Mouse (Mus musculus): ENCODE data around the gene Litaf.

The Litaf gene

DNA sequence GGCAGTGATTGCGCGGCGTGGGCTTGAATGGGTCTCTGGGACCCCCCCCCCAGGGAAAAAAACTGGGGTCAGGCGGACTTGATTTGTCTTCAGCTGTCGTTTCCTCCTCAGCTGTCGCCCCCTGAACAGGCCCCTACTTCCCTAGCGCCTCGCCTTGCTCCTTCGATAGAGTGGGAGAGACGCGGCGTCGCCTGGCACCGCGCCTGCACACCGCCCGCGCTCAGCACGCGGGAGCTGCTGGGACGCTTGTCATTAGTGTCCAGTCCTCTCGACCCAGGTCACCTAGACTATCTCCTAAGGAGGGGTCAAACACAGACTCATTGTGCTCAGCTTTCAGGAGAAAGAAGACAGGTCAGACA, 855 bp upstream of the Litaf start:
- peak; percentile 42 to 65 for DNase-seq (ENCODE audit: low spot score in 2 of 2)

DNA sequence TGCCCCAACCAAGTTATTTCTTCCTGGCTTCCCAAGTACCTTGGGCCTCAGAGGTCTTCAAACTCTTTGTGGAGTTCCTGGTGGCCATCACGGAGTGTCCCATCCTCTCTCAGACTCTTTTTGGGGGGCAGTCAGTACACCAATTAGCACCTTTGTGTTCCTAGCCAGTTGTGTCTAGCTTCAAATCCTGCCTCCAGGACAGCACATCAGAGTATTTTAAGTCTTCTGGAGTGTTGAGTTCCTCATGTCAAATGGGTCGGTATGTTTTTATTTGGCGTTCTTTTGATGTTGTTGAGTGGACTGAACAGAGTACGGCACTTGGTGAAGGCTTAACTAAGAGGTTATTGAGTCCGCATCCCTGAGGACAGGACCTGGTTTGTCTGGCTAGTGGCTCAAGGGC, 526 bp downstream of the Litaf start:
- no peak for DNase-seq (ENCODE audit: low spot score in 2 of 2)

DNA sequence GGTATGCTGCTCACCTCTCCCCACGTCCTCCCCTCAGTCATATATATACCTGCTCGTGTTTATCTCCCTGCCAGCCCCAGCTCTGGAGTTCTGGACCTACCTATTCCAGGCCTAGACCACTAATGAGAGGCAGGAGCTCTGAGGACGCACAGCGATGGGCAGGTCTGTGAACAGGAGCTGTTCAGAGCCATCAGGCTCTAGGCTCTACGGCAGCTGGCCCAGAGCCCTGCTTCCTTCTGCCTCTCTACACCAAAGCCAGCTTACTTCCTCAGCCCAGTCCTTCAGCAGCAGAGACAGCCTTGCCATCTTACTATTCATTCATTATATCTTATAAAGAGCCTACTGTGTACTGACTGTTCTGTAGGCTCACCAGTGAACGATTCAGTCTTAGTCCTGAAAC, 1.2 kb downstream of the Litaf start:
- no peak for DNase-seq (ENCODE audit: low spot score in 2 of 2)

DNA sequence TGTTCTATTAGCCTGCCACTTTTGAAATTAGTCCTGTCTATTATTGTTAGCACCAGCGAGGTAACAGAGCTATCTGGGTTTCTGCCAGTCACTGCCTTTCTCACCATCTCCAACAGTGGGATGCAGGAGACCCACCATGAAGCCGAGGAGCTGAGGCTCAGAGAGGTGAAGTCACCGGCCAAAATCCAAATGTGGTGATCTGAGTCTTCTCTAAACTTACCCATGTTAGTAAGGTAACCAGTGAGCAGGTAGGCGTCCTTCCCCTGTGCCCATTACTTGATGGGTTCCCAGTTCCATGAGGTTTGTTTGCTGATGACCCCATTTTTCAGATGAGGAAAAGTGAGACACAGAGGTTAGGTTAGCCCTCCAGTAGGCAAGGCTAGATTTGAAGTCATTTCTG, 1.6 kb downstream of the Litaf start:
- DNase-seq (ENCODE audit: low spot score in 2 of 2) = no peak

DNA sequence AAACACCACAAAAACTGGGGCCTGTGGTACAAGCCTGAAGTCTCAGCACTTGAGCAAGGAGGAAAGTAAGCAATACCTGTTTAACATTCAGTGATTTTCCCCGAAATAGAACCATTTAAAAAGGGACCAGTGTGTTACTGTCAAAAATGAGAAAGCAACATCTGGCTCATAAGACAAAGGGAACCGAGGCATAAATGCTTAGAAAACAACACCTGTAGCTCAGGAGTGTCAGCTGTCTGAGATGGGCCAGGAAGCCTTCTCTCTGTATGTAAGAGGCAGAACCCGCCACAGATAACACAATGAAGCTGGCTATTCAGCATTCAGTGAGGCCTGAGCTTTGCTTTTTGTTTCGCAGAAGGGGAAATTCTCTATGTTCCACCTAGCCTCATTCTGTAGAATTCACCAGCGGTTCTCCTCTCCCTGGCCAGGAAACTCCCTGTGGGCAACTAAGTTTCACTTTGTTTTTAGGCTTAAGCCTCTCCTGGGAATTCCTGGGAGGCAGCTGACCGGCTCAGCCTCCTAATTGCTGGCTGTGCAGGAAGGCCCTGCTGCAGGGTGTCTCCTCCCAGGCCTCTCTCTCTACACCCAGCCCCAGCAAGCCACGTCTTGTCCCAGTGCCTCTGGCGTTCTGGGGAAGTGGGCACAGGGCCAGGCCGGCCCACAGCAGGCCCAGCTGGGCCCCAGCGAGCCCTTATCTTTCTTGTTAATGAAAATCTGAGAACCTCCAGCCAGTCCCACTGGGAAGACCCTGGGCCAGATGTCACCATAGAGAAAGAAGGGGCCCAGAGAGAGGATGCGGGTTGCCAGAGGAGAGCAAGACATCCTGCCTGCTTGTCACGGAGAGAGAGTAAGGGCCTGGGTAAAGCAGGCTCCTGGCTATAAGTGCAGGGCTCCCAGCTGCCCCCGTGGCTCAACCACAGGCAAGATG, 2.9 kb downstream of the Litaf start:
- peak; percentile 84 to 85 for DNase-seq (ENCODE audit: low spot score in 2 of 2)

DNA sequence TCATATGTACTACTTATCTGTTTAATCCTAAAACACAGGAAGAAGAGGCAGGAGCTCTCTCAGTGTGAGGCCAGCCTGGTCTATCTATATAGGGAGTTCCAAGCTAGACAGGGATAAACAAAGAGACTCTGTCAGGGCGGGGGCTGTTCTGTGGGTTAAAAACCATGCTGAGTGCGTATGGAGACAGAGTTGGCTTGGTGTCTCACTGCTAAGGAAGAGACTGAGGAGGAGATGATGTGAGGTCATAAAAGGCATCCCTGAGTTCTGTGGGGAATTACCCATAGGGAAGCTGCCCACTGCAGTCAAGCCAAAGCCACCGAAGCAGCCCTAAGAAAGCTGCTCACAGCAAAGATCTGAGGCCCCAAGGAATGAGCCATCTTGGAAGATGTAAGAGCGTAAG, 5.3 kb downstream of the Litaf start, which contains the start of gene Snn:
Gene Snn (plus strand): TSS at position 301 of the 400 bp plus-strand sequence.
- DNase-seq (ENCODE audit: low spot score in 2 of 2) = no peak

DNA sequence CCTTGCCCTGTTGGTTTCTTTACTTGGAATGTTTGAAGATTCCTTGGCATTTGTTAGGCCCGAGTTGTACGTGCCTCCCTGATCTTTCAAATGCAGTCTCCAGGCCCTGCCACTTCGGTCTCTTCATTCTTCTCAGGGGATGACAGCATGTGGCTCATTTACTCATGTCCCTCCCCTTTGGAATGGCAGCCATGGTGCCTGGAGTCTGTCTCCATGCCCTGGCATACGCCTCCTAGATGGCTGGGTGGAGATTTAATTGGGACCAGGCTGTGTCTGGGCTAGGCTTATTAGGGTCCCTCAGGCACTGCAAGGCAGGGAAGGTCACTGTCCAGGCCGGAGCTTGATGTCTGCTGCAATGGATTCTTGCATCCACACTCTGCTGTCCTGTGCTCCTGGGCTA, 10.0 kb downstream of the Litaf start:
- DNase-seq (ENCODE audit: low spot score in 2 of 2) = no peak

DNA sequence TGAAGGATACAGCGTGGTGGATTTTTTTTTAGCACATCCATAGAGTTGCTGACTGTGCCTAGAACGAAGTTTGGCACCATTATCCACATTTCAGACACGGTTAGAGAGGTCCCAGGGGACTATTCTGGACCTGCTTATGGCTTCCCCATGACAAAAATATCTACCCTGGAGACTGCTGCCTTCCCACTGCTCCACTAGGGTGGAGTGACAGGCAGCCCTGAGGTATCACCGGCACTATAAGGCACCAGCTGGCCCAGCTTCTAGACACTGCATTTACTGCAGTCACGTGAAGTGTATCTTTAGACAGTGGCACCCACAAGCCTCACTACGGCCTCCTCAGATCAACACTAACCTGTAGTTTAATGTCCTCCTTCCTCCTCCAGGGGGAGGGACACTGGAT, 11.1 kb downstream of the Litaf start:
- no peak for DNase-seq (ENCODE audit: low spot score in 2 of 2)

DNA sequence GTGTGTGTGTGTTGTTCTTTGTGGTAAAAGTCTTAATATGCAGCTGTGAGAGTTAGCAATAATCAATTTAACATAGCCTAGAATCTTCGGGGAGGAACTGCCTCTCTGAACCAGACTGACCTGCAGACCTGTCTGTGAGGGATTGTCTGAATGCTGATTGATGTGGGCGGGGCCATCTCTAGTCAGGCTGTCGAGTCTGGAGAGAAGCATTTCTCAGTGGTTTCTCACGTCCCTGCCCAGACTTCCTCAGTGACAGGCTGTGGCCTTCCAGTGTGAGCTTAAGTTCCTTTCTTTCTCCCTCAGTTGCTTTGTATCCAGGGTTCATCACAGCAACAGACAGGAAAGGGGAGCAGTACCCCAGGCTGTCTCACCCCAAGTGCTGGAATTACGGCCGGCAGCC, 11.5 kb downstream of the Litaf start:
- no peak for DNase-seq (ENCODE audit: low spot score in 2 of 2)

DNA sequence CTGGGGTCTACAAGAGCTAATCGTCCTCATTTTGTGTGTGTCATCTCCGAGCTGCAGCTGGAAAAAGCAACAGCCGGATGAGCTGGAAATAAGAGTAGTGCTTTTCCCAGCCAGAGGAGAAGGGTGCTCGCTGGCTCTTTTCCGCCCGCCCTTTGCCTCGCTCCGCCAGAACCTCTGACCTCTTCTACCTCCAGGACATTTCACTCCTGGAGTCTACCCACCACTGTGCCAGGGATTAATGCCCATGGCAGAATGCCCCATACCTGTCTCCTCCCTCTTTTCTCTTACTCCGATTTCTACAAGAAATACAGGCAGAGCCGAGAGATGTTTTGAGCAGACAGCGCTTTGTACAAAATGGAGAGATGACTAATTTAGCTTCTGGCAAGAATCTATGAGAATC, 14.8 kb downstream of the Litaf start:
- no peak for DNase-seq (ENCODE audit: low spot score in 2 of 2)

DNA sequence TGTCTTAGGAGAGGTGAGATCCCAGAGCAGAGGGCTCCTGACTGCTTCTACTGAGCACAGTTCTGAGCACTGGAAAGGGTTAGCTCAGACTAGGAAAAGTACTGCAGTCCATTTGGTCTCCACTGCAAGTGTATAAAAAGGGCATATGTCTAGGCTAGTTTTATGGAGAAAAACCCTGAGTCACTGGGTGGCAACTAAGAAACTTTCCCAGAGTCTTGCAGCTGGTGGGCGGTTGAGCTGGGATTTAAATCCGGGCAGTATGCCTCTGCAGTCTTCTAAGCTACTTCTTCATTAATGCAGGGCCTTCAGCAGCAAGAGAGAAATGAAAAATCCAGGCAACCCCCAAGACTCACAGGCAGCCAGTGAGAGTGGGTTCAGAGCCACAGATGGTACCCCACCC, 15.7 kb downstream of the Litaf start:
- no peak for DNase-seq (ENCODE audit: low spot score in 2 of 2)

DNA sequence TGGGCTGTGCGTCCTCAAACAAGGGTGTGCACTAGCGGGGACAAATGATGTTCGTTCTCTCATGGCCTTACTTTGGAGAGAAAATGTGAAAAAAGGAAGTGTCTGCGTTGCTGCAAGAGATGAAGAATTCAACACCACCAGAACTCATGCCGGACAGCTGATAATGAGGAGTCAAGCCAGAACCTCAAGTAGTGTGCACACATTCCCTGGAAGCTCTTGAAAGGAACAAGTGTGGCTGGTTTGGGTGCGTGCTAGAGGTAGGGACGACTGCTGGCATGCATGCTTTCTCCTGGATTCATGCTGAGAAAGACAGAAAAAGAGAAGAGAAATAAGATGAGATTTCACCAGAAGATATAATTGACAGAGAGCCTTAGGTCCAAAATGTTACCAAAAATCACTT, 18.8 kb downstream of the Litaf start:
- DNase-seq (ENCODE audit: low spot score in 2 of 2) = no peak

DNA sequence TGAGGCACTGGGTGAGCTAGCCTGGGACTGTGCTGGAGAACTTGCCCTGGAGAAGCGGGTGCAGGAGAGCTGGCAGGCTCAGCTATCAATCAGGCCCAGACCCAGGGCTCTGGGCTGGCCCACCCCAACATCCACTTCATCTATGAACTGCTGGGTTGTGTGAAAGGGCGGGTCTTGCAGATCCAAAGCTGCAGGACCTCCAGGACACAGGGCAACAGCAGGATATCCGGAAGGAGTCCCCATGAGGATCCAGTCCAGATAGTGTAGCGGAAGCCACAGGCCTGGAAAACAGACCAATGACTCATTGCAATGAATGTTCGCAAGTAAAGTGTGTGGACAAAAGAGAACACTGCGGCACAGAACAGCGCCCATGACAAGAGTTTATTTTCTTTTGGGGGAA, 19.5 kb downstream of the Litaf start:
- no peak for DNase-seq (ENCODE audit: low spot score in 2 of 2)

DNA sequence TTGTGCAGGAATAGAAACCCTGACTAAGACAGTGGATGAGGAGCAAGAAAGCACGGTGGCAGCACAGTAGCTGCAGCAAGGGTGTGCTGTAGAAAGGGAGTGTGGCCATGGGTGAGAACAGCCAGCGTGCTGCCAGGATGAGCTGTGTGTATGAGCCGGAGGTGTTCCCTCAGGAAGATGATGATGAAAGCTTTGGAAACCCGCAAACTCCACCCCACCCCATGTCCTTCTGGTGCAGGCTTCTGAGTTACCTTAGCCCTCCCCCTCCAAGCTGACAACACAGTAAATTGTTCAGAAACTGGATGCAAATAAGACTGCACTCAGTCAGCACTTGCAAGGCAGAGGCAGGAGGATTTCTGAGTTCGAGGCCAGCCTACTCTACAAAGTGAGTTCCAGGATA, 22.7 kb downstream of the Litaf start:
- DNase-seq (ENCODE audit: low spot score in 2 of 2) = no peak

DNA sequence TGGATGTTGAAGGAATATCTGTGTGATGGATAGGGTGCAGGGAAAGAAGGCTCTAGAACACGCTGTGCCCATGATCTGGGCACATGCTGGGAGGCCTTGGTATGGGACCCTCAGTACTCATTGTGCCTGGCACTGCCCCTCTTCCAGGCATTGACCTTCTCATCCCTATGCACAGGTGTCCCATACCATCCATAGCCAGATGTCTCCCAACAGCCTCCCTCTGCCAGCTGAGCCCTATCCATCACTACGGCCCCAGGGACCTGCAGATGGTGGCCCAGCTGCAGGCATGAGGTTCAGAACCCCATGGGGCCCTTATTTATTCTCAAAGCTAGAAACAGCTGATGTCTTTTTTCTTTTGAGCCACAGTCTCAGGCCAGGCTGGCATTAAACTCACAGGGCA, 25.4 kb downstream of the Litaf start:
- DNase-seq (ENCODE audit: low spot score in 2 of 2) = no peak

DNA sequence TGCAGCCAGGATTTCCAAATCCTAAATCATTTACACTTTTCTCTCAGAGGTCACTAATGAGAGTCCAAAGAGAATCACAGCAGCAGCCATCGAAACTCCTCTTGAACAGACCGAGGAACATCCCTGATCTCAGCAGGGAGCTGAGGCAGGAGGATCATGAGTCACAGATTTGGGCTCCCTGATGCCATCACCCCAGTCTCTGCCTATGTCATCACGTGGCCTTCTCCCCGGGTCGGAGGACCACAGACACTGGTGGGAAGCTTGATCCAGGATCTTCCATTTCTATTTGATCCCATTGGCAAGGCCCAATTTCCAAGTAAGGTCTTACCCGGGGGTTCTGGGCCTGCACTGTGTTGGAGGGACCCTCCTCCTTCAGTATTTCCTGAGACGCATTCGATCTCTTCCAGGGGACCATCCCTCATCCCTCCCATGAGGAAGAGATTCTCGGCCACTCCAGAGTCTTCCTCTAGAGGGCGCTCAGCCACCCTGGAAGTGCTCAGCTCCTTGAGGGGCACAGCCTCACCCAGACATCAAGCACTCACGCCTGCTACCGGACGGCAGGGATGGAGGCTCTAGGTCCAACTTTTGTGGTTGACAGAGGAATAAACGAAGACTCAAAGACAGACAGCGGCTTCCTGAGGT, 30.0 kb downstream of the Litaf start:
- peak; percentile 48 to 82 for DNase-seq (ENCODE audit: low spot score in 2 of 2)

DNA sequence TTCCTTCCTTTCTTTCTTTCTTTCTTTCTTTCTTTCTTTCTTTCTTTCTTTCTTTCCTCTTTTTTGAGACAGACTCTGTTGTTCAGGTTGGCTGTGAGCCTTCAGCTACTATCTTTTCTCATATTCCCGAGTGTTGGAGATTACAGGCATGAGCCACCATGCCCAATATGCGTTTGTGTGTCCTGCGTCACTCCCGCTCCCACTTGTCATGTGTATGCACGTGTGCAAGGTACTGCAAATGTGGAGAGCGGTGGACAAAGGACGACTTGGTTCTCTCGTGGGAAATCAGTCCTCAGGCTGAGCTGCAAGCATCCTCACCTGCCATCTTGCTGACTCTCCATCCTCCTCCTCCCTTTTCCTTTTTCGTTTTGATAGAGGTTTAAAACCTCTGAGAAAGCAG, 30.7 kb downstream of the Litaf start:
- DNase-seq (ENCODE audit: low spot score in 2 of 2) = no peak

DNA sequence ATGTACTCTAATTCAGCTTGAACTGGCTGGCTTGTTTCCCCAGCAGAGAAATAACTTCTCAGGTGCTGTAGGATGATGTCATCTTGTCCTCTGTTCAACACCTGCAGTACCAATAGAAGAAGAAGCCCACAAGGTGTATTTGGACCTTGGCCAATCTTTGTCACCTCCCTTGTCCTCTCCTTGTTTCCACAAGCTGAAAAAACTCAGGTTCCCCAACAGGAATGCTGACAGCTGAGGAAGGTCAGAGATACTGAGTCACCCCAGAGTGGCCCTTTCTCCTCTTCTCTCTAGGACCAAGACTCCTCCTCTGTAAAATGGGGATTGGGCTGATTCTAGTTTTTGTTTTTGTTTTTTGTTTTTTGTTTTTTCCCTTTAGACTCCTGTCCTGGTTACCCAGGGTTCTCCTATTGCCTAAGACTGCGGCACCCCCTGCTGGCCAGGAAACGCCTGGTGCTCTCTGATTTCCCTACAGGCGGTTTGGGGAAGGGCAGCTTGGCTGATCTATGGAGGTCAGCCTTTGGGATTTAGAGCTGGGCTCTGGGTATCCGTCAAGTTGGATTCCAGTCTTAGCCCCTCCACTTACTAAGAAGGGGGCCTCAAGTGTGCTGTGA, 31.7 kb downstream of the Litaf start:
- DNase-seq (ENCODE audit: low spot score in 2 of 2) = peak; percentile 75 to 87

DNA sequence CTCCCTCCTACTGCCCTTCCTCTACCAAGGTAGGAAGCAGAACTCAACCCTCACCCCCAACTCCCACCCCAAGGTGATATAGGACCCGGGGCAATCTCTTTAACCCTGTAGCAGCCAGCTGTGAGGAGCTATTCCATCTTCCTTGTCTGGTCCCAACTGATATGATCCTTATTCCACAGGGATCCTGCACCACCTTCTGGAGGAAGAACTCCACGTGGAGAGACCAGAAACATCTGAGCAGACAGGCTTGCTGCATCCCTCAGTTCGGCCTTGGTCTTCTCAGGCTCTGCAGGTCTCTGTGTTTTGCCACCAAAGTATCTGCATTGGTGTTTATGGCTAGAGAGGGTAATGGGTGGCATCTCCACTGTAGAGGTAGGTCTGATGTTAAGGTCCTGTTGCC, 34.6 kb downstream of the Litaf start:
- no peak for DNase-seq (ENCODE audit: low spot score in 2 of 2)

DNA sequence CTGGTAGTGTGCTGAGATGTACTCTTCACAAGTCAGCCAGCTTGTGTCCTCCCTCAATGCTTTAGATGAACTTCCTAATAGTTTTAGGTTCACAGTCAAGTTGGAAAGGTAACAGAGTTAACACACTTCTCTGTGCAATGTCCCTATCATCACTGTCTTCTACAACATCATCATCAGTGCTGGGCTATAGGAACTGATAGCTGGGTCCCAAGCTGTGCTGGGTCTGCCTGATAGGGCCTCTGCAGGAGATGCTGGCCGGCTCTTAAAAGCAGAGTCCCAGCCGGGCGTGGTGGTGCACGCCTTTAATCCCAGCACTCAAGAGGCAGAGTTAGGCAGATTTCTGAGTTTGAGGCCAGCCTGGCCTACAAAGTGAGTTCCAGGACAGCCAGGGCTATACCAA, 35.1 kb downstream of the Litaf start:
- no peak for DNase-seq (ENCODE audit: low spot score in 2 of 2)

DNA sequence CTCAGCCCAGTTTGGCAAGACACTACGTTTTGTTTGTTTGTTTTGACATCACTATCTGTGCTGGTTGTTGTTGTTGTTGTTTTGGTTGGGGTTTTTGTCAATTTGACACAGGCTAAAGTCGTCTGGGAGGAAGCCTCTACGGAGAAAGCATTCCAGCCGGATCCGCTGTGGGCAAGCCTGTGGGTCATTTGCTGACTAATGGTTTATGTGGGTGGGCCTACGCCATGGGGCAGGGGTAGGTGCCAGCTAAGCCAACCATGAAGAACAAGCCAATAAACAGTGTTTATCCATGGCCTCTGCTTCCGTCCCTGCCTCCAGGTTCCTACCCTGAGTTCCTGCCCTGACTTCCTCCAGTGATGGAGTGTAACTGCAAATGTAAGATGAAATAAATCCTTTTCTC, 37.8 kb downstream of the Litaf start:
- no peak for DNase-seq (ENCODE audit: low spot score in 2 of 2)

DNA sequence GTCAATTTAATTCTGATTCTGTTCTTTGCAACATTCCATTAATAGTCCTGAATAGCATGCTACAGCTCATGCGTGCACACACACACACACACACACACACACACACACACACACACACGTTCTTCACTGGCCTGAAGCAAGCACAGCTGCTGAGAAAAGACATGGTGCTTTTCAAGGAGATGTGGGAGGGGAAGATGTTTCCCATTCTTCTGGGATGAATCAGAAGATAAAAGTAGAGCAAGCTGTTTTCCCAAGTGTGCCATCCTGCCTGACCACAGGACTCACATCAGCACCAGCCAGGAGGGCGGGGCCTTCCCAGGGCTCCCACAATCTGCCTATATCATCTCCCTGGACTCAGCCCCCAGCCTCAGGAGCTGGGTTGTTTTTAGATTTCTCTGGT, 41.1 kb downstream of the Litaf start:
- no peak for DNase-seq (ENCODE audit: low spot score in 2 of 2)

DNA sequence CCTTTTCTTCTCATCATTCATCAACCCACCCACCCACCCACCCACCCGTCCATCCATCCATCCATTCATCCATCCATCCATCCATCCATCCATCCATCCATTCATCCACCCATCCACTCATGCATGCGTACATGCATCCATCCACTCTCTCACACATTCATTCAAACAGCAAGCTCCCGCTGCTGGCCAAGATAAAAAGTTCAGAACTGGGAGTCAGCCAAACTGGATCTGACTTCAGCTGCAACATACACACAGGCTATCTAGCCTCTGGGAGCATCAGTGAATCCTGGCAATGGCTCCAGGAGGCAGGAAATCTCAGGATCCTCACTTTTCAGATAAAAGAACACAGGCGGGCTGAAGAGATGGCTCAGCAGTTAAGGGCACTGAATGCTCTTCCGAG, 42.3 kb downstream of the Litaf start:
- no peak for DNase-seq (ENCODE audit: low spot score in 2 of 2)
